Mouse (Mus musculus): ENCODE measurements around the gene 2010111I01Rik. TPM values are rescaled to one million over a fixed set of nuclear protein-coding genes. Genes with fewer than 3 reads are reported as not detected.

The 2010111I01Rik gene
- total and polyA plus RNA-seq, 3 experiments, result 84.6 to 101 (median 91.0) TPM

GRCm38 (mm10) chr13:63174252-63175020 is 209.7 kb downstream of the 2010111I01Rik start:
- intact Hi-C loops (cut with DNase I), result no loop called here
- no peak for TF ChIP-seq EP300 (IDR thresholded peaks at IDR 0.05; ENCODE audit: insufficient read depth, low read depth, low read length)
- no peak for TF ChIP-seq CTCF (IDR thresholded peaks at IDR 0.05)
- TF ChIP-seq POLR2A (IDR thresholded peaks at IDR 0.05; ENCODE audit: insufficient read depth, low read depth, low read length), result no peak

GRCm38 (mm10) chr13:63176131-63176530 is 211.4 kb downstream of the 2010111I01Rik start:
- no peak for TF ChIP-seq EP300 (IDR thresholded peaks at IDR 0.05; ENCODE audit: insufficient read depth, low read depth, low read length)
- no peak for TF ChIP-seq CTCF (IDR thresholded peaks at IDR 0.05)
- no peak for TF ChIP-seq POLR2A (IDR thresholded peaks at IDR 0.05; ENCODE audit: insufficient read depth, low read depth, low read length)
- H3K4me3 ChIP-seq, result no peak overlapping the region
- peak overlapping the region; percentile 33; the same call in 1 of the 2 replicates for H3K27ac ChIP-seq
- H3K36me3 ChIP-seq (ENCODE audit: control insufficient read depth, insufficient read depth, low read length), result no peaks in the 10 kb centered on the region
- H3K79me2 ChIP-seq (replicated peaks; ENCODE audit: control insufficient read depth, insufficient read depth, low read length), result no peaks in the 10 kb centered on the region
- no peak for DNase-seq
- WGBS, result 48% methylated on average over 4 of the region's 4 CpGs
- no peak overlapping the region for H3K9ac ChIP-seq (ENCODE audit: low read depth, low read length)
- H3K27me3 ChIP-seq (ENCODE audit: control insufficient read depth, insufficient read depth, low read length), result no peaks in the 10 kb centered on the region
- peaks cover 2% of the 10 kb centered on the region for H3K4me1 ChIP-seq (ENCODE audit: control insufficient read depth, insufficient read depth, low read length)
- intact Hi-C loops (cut with DNase I), result no loop called here

More at GRCm38 (mm10) chr13:63174252-63175020, 209.7 kb downstream of the 2010111I01Rik start:
- DNase-seq, result no peak
- Histone ChIP-seq H3K4me3 (no peak overlapping the region), H3K36me3 (ENCODE audit: control insufficient read depth, insufficient read depth, low read length) (no peaks in the 10 kb centered on the region), H3K79me2 (replicated peaks; ENCODE audit: control insufficient read depth, insufficient read depth, low read length) (no peaks in the 10 kb centered on the region), H3K27ac (no peak overlapping the region), H3K4me1 (ENCODE audit: control insufficient read depth, insufficient read depth, low read length) (peaks cover 2% of the 10 kb centered on the region), H3K27me3 (ENCODE audit: control insufficient read depth, insufficient read depth, low read length) (no peaks in the 10 kb centered on the region), H3K9ac (ENCODE audit: low read depth, low read length) (no peak overlapping the region)
- 77% methylated on average over 6 of the region's 6 CpGs for WGBS

DNA sequence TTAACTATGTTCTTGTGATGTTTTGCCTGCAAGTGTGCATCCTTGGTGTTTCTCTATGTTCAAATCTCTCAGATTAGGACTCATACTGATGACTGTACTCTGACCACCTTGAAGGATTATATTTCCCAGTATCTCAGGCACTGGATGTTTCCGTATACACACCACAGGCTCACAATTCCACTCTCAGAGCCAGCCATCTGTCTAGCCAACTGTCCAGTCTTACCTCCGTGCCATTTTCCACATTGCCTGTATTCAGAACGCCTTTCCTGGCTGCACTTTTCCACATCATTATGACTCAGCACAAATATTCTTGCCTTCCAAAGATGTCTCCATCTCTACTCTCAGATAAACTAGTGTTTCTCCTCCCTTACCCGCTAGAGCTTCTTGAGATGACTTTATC is 212.5 kb downstream of the 2010111I01Rik start:
- intact Hi-C loops (cut with DNase I), result no loop called here
- Histone ChIP-seq H3K27ac (no peak overlapping the region), H3K79me2 (replicated peaks; ENCODE audit: control insufficient read depth, insufficient read depth, low read length) (no peaks in the 10 kb centered on the region), H3K27me3 (ENCODE audit: control insufficient read depth, insufficient read depth, low read length) (no peaks in the 10 kb centered on the region), H3K36me3 (ENCODE audit: control insufficient read depth, insufficient read depth, low read length) (no peaks in the 10 kb centered on the region), H3K9ac (ENCODE audit: low read depth, low read length) (no peak overlapping the region), H3K4me1 (ENCODE audit: control insufficient read depth, insufficient read depth, low read length) (peaks cover 2% of the 10 kb centered on the region), H3K4me3 (no peak overlapping the region)
- DNase-seq, result no peak
- TF ChIP-seq CTCF (IDR thresholded peaks at IDR 0.05) (no peak), EP300 (IDR thresholded peaks at IDR 0.05; ENCODE audit: insufficient read depth, low read depth, low read length) (no peak), POLR2A (IDR thresholded peaks at IDR 0.05; ENCODE audit: insufficient read depth, low read depth, low read length) (no peak)
- WGBS, result 78% methylated on average over 4 of the region's 4 CpGs

GRCm38 (mm10) chr13:63180641-63181235 is 216.0 kb downstream of the 2010111I01Rik start:
- Histone ChIP-seq H3K79me2 (replicated peaks; ENCODE audit: control insufficient read depth, insufficient read depth, low read length) (no peaks in the 10 kb centered on the region), H3K4me1 (ENCODE audit: control insufficient read depth, insufficient read depth, low read length) (peaks cover 2% of the 10 kb centered on the region), H3K4me3 (no peak overlapping the region), H3K27ac (no peak overlapping the region), H3K36me3 (ENCODE audit: control insufficient read depth, insufficient read depth, low read length) (no peaks in the 10 kb centered on the region), H3K9ac (ENCODE audit: low read depth, low read length) (no peak overlapping the region), H3K27me3 (ENCODE audit: control insufficient read depth, insufficient read depth, low read length) (no peaks in the 10 kb centered on the region)
- WGBS, result 90% methylated on average over 4 of the region's 4 CpGs
- no peak for TF ChIP-seq CTCF (IDR thresholded peaks at IDR 0.05)
- no peak for DNase-seq
- intact Hi-C loops (cut with DNase I), result no loop called here

GRCm38 (mm10) chr13:63184946-63185345 is 220.3 kb downstream of the 2010111I01Rik start:
- Histone ChIP-seq H3K4me1 (ENCODE audit: control insufficient read depth, insufficient read depth, low read length) (peaks cover 14% of the 10 kb centered on the region), H3K4me3 (no peak overlapping the region), H3K79me2 (replicated peaks; ENCODE audit: control insufficient read depth, insufficient read depth, low read length) (no peaks in the 10 kb centered on the region), H3K27me3 (ENCODE audit: control insufficient read depth, insufficient read depth, low read length) (no peaks in the 10 kb centered on the region), H3K36me3 (ENCODE audit: control insufficient read depth, insufficient read depth, low read length) (peaks cover 2% of the 10 kb centered on the region; the same call in 1 of the 2 replicates), H3K9ac (ENCODE audit: low read depth, low read length) (no peak overlapping the region), H3K27ac (no peak overlapping the region)
- DNase-seq, result no peak
- TF ChIP-seq EP300 (IDR thresholded peaks at IDR 0.05; ENCODE audit: insufficient read depth, low read depth, low read length) (no peak), CTCF (IDR thresholded peaks at IDR 0.05) (no peak), POLR2A (IDR thresholded peaks at IDR 0.05; ENCODE audit: insufficient read depth, low read depth, low read length) (no peak)
- intact Hi-C loops (cut with DNase I), result no loop called here
- WGBS, result 85% methylated on average over 6 of the region's 6 CpGs

- intact Hi-C loops (cut with DNase I), result no loop called here
- peaks cover 2% of the 10 kb centered on the region; the same call in 1 of the 2 replicates for H3K36me3 ChIP-seq (ENCODE audit: control insufficient read depth, insufficient read depth, low read length)
- H3K27ac ChIP-seq, result no peak overlapping the region; the same call in 1 of the 2 replicates
- TF ChIP-seq POLR2A (IDR thresholded peaks at IDR 0.05; ENCODE audit: insufficient read depth, low read depth, low read length) (no peak), CTCF (IDR thresholded peaks at IDR 0.05) (no peak), EP300 (IDR thresholded peaks at IDR 0.05; ENCODE audit: insufficient read depth, low read depth, low read length) (no peak)
- no peak overlapping the region for H3K4me3 ChIP-seq
- H3K4me1 ChIP-seq (ENCODE audit: control insufficient read depth, insufficient read depth, low read length), result peaks cover 14% of the 10 kb centered on the region
- DNase-seq, result no peak
- no peak overlapping the region for H3K9ac ChIP-seq (ENCODE audit: low read depth, low read length)
- 68% methylated on average over 4 of the region's 4 CpGs for WGBS
- H3K27me3 ChIP-seq (ENCODE audit: control insufficient read depth, insufficient read depth, low read length), result no peaks in the 10 kb centered on the region
- no peaks in the 10 kb centered on the region for H3K79me2 ChIP-seq (replicated peaks; ENCODE audit: control insufficient read depth, insufficient read depth, low read length)
Observed at GRCm38 (mm10) chr13:63186217-63186616, 221.5 kb downstream of the 2010111I01Rik start.

All from heart, adult 2 months (tissue).